Mouse (Mus musculus) stomach, postnatal 0 days (tissue): ENCODE measurements around the gene Kat5. TPM values are rescaled to one million over a fixed set of nuclear protein-coding genes. Genes with fewer than 3 reads are reported as not detected.

Experiments used
- ATAC-seq: fragments of 200-750 bp; cut with Nextera tagmentation; 2 replicates; pipeline ENCODE4 v1.8.0; 2017; ENCODE audit not compliant: low FRiP score, low TSS enrichment
- DNase-seq: peaks from one replicate; pipeline ENCODE4 v3.0.0-alpha.2; 2016; ENCODE audit warnings: low spot score
- H3K27ac ChIP-seq: fragments of 300-500 bp; sonication (generic); replicated peaks from 2 replicates; pipeline ENCODE4 v1.5.1; 2014; ENCODE audit warnings: mild to moderate bottlenecking, control low read depth
- H3K27me3 ChIP-seq: fragments of 300-500 bp; sonication (generic); 2 replicates; pipeline ENCODE4 v1.6.1; 2014; ENCODE audit warnings: low read length; ENCODE audit not compliant: control insufficient read depth, insufficient read depth
- H3K36me3 ChIP-seq: fragments of 300-500 bp; sonication (generic); 2 replicates; pipeline ENCODE4 v1.6.1; 2014; ENCODE audit warnings: low read length, mixed read lengths; ENCODE audit not compliant: control insufficient read depth, insufficient read depth
- H3K4me1 ChIP-seq: fragments of 300-500 bp; sonication (generic); replicated peaks from 2 replicates; pipeline ENCODE4 v1.6.1; 2014; ENCODE audit warnings: antibody characterized with exemption; ENCODE audit not compliant: control insufficient read depth, insufficient read depth
- H3K4me2 ChIP-seq: fragments of 300-500 bp; sonication (generic); replicated peaks from 2 replicates; pipeline ENCODE4 v1.6.1; 2014; ENCODE audit warnings: low read depth, mild to moderate bottlenecking, control low read depth, moderate library complexity
- H3K4me3 ChIP-seq: fragments of 300-500 bp; sonication (generic); 2 replicates; pipeline ENCODE4 v1.5.1; 2014; ENCODE audit warnings: low read depth, low read length, control low read depth
- H3K9ac ChIP-seq: fragments of 300-500 bp; sonication (generic); 2 replicates; pipeline ENCODE4 v1.6.1; 2014; ENCODE audit warnings: mild to moderate bottlenecking, low read length, control low read depth, mixed read lengths
- H3K9me3 ChIP-seq: fragments of 300-500 bp; sonication (generic); 2 replicates; pipeline ENCODE4 v1.6.1; 2016; ENCODE audit warnings: low read length; ENCODE audit not compliant: control insufficient read depth
- CTCF ChIP-seq: IDR thresholded peaks from 2 replicates; pipeline ENCODE4 v1.5.1; 2016; ENCODE audit warnings: antibody characterized with exemption, low read depth, mild to moderate bottlenecking, moderate library complexity
- EP300 ChIP-seq: optimal IDR thresholded peaks from 2 replicates; pipeline ENCODE3; 2016; ENCODE audit warnings: antibody characterized with exemption
- WGBS: fragments of 180-500 bp; shearing (Covaris S2); extraction: QIAGEN DNeasy Blood & Tissue Kit; methylation state at CpG from one replicate; pipeline ENCODE4 v1.1.7; 2014; 5-methylcytosine and 5-hydroxymethylcytosine counted together
- polyA plus RNA-seq: library from polyadenylated mRNA; unstranded; fragments of >200 nt; fragmentation: Nextera tagmentation; extraction: Ambion mirVana; gene quantifications from 2 replicates; pipeline ENCODE4 v1.2.1, GENCODE M21; 2015

Gene Kat5
- polyA plus RNA-seq, 1 experiment from 2014 or later, result 31.8 TPM

GRCm38 (mm10) chr19:5567180-5567533 is 42.9 kb downstream of the Kat5 start:
- H3K36me3 ChIP-seq, result peaks cover 15% of the 10 kb centered on the region
- H3K27ac ChIP-seq, result peak overlapping the region; percentile 92
- peak overlapping the region; percentile 71 for H3K4me3 ChIP-seq
- no peaks in the 10 kb centered on the region for H3K9me3 ChIP-seq
- DNase-seq, result no peak
- peaks cover 8% of the 10 kb centered on the region; the same call in 1 of the 2 replicates for H3K4me1 ChIP-seq
- ATAC-seq, result peak; percentile 18; the same call in 1 of the 2 replicates
- H3K9ac ChIP-seq, result peak overlapping the region; percentile 71
- peak overlapping the region; percentile 97 for H3K4me2 ChIP-seq
- no peaks in the 10 kb centered on the region for H3K27me3 ChIP-seq
- WGBS, result 2% methylated on average over 26 of the region's 26 CpGs
- no peak for TF ChIP-seq CTCF

- Histone ChIP-seq H3K27ac (no peak overlapping the region), H3K9ac (no peak overlapping the region)
- 54% methylated on average over 5 of the region's 5 CpGs for WGBS
Measured at GRCm38 (mm10) chr19:5566316-5566715, 43.7 kb downstream of the Kat5 start.

GRCm38 (mm10) chr19:5562776-5563175 is 47.3 kb downstream of the Kat5 start:
- TF ChIP-seq EP300 (no peak), CTCF (no peak)
- Histone ChIP-seq H3K27ac (no peak overlapping the region), H3K4me1 (no peaks in the 10 kb centered on the region), H3K9ac (no peak overlapping the region), H3K4me2 (no peak overlapping the region), H3K36me3 (no peaks in the 10 kb centered on the region), H3K9me3 (no peaks in the 10 kb centered on the region), H3K4me3 (no peak overlapping the region), H3K27me3 (no peaks in the 10 kb centered on the region)
- no peak for ATAC-seq
- WGBS, result 89% methylated on average over 10 of the region's 10 CpGs
- DNase-seq, result no peak

More at GRCm38 (mm10) chr19:5566316-5566715, 43.7 kb downstream of the Kat5 start:
- ATAC-seq (no peak), DNase-seq (no peak)
- Histone ChIP-seq H3K27me3 (no peaks in the 10 kb centered on the region), H3K9me3 (no peaks in the 10 kb centered on the region), H3K4me2 (no peak overlapping the region), H3K4me1 (peaks cover 8% of the 10 kb centered on the region; the same call in 1 of the 2 replicates), H3K36me3 (peaks cover 15% of the 10 kb centered on the region), H3K4me3 (no peak overlapping the region)
- TF ChIP-seq EP300, result no peak
- TF ChIP-seq CTCF, result no peak

DNA sequence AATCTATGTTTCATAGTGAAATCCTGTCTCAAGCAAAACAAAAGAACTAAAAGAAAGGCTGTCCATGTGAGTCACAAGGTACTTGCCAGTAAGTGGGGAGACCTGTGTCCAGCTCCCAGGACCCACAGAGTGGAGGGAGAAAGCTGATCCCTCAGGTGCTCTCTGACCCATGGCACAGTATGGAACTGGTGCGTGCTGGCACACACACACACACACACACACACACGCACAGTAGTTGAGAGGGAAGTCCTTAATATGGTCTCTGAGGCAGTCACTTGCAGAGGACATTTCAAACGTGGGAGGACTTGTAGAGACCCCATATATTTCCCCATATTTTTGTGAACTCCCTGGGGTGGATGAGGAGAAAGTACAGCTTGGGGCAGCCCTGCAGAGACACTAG is 48.2 kb downstream of the Kat5 start:
- DNase-seq, result peak; percentile 53
- Histone ChIP-seq H3K27me3 (no peaks in the 10 kb centered on the region), H3K27ac (peak overlapping the region; percentile 25), H3K4me1 (no peaks in the 10 kb centered on the region), H3K9ac (peak overlapping the region; percentile 27; the same call in 1 of the 2 replicates), H3K4me2 (no peak overlapping the region), H3K9me3 (no peaks in the 10 kb centered on the region), H3K36me3 (no peaks in the 10 kb centered on the region), H3K4me3 (no peak overlapping the region; the same call in 1 of the 2 replicates)
- ATAC-seq, result no peak
- TF ChIP-seq EP300 (no peak), CTCF (no peak)
- 44% methylated on average over 3 of the region's 3 CpGs for WGBS

DNA sequence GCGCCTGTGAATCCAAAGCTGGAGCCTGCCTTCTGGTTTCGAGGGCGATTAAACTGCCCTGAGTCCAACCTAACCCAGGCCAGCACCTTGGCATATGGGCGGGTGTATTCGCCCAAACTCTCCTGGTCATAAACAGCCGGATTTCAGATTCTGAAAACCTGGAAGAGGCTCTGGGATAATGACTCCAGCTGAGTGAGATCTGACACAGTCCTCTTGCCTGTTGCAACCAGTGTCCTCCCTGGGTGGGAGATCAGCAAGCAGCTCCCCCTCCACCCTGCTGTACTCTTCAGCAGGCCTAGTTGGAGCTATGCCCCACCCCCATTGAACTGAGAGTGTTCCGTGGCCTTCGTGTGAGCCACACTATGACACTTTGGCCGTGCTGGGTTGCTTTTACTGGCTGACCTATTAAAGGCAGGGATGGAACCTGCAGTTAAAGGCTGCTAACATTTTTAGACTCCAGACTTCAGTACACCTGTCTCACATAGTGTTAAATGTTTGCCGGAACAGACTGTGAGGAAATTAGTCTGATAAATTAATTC is 48.7 kb downstream of the Kat5 start:
- Histone ChIP-seq H3K9ac (peak overlapping the region; percentile 47), H3K4me2 (peak overlapping the region; percentile 58), H3K9me3 (no peaks in the 10 kb centered on the region), H3K36me3 (no peaks in the 10 kb centered on the region), H3K27ac (peak overlapping the region; percentile 86), H3K27me3 (no peaks in the 10 kb centered on the region), H3K4me3 (peak overlapping the region; percentile 50), H3K4me1 (no peaks in the 10 kb centered on the region)
- peak; percentile 9; the same call in 1 of the 2 replicates for ATAC-seq
- DNase-seq, result peak; percentile 54
- TF ChIP-seq EP300 (no peak), CTCF (no peak)
- 18% methylated on average over 10 of the region's 10 CpGs for WGBS

GRCm38 (mm10) chr19:5560457-5561041 is 49.5 kb downstream of the Kat5 start, which contains the start of gene Ovol1:
Ovol1 (minus strand) TSS chr19:5560646.
- peak within 1 kb of the TSS; percentile 54 for H3K9ac ChIP-seq
- TF ChIP-seq CTCF (no peak), EP300 (peak; percentile 28)
- peak within 1 kb of the TSS; percentile 86 for H3K27ac ChIP-seq
- DNase-seq, result peak; percentile 92
- 2% methylated on average over 57 of the region's 57 CpGs for WGBS
- H3K4me3 ChIP-seq, result peak within 1 kb of the TSS; percentile 50
- no peaks in the 10 kb centered on the region for H3K4me1 ChIP-seq
- peak within 1 kb of the TSS; percentile 58 for H3K4me2 ChIP-seq
- no peaks in the 10 kb centered on the region for H3K27me3 ChIP-seq
- ATAC-seq, result peak; percentile 84
- no peaks in the 10 kb centered on the region for H3K36me3 ChIP-seq
- H3K9me3 ChIP-seq, result no peaks in the 10 kb centered on the region
